ENCODE assay signal across 16 mouse cellular contexts in genomic region chr13:54218341-54218740, GRCm38 (mm10). TPM values are rescaled to one million over a fixed set of nuclear protein-coding genes. Genes with fewer than 3 reads are reported as not detected.
DNase-seq lines count a peak whose midpoint lies in the region; ATAC-seq and TF ChIP-seq lines count a peak whose summit lies in the region.
"Had no signal": no experiment of that assay in that cellular context is flagged by ENCODE, and none has a peak within 500 bp of the region (broad histone marks: within the 10 kb centered on the region; RNA-seq: fewer than 3 reads in every experiment).

No protein-coding gene starts in this region.

- no peak for TF ChIP-seq CTCF in lung, postnatal 0 days (IDR thresholded peaks at IDR 0.05)

- no peak overlapping the region for H3K27ac ChIP-seq in lung, postnatal 0 days (ENCODE audit: low read length)
- no peak overlapping the region for H3K27ac ChIP-seq in hindbrain, embryonic 16.5 days (ENCODE audit: low read depth, low read length)
- H3K27ac ChIP-seq: midbrain, embryonic 10.5 days had no signal

- no peak for TF ChIP-seq EP300 in lung, postnatal 0 days (IDR thresholded peaks at IDR 0.05)

- H3K9me3 ChIP-seq in lung, postnatal 0 days (ENCODE audit: low read length) = no peaks in the 10 kb centered on the region
- no peaks in the 10 kb centered on the region for H3K9me3 ChIP-seq in hindbrain, embryonic 16.5 days (ENCODE audit: control insufficient read depth, low read length)
- H3K9me3 ChIP-seq: midbrain, embryonic 10.5 days had no signal

- no peaks in the 10 kb centered on the region for H3K4me1 ChIP-seq in lung, postnatal 0 days (ENCODE audit: insufficient read depth, low read depth, low read length)
- peaks cover 4% of the 10 kb centered on the region; the same call in 1 of the 2 replicates for H3K4me1 ChIP-seq in hindbrain, embryonic 16.5 days (ENCODE audit: control insufficient read depth, insufficient read depth, low read depth, low read length)

- H3K4me3 ChIP-seq in lung, postnatal 0 days (ENCODE audit: low read depth, low read length) = no peak overlapping the region
- H3K4me3 ChIP-seq in hindbrain, embryonic 16.5 days (ENCODE audit: low read length) = no peak overlapping the region
- H3K4me3 ChIP-seq: erythroblast, embryonic 14.5 days; midbrain, embryonic 10.5 days had no signal

- H3K36me3 ChIP-seq in lung, postnatal 0 days (ENCODE audit: insufficient read depth, low read length) = no peaks in the 10 kb centered on the region
- no peaks in the 10 kb centered on the region for H3K36me3 ChIP-seq in hindbrain, embryonic 16.5 days (ENCODE audit: control insufficient read depth, insufficient read depth, low read length)
- H3K36me3 ChIP-seq: midbrain, embryonic 10.5 days had no signal

- no peak for ATAC-seq in lung, postnatal 0 days
- ATAC-seq in hindbrain, embryonic 16.5 days = no peak

- no peaks in the 10 kb centered on the region; the same call in 1 of the 2 replicates for H3K27me3 ChIP-seq in lung, postnatal 0 days (replicated peaks; ENCODE audit: insufficient read depth, low read length)
- no peaks in the 10 kb centered on the region for H3K27me3 ChIP-seq in hindbrain, embryonic 16.5 days (replicated peaks; ENCODE audit: control insufficient read depth, insufficient read depth, low read length)

- H3K4me2 ChIP-seq in lung, postnatal 0 days (replicated peaks; ENCODE audit: low read depth, low read length) = no peak overlapping the region
- H3K4me2 ChIP-seq in hindbrain, embryonic 16.5 days (ENCODE audit: low read length) = no peak overlapping the region

- WGBS in lung, postnatal 0 days = 52% methylated on average over 1 of the region's 1 CpGs
- WGBS in hindbrain, embryonic 16.5 days = 88% methylated on average over 1 of the region's 1 CpGs

- no peak overlapping the region for H3K9ac ChIP-seq in lung, postnatal 0 days (replicated peaks; ENCODE audit: low read depth)
- H3K9ac ChIP-seq in hindbrain, embryonic 16.5 days (ENCODE audit: low read depth, low read length) = no peak overlapping the region

- peak; percentile 10 for DNase-seq in adrenal gland, adult 2 months
- DNase-seq in adrenal gland, adult 18-20 months (ENCODE audit: low spot score in 2 of 2) = no peak
- DNase-seq in lung, postnatal 0 days (ENCODE audit: low spot score) = peak; percentile 38
- no peak for DNase-seq in lung, postnatal 10 days
- peak; percentile 73 to 75 for DNase-seq in left cerebral cortex, adult 18-20 months (ENCODE audit: low spot score in 2 of 2)
- DNase-seq in right cerebral cortex, postnatal 10 days (ENCODE audit: low spot score in 2 of 2) = peak; percentile 57 to 62
- no peak for DNase-seq in adrenal gland, postnatal 4 days (ENCODE audit: low spot score in 2 of 2)
- DNase-seq: adrenal gland, postnatal 36 days; gastrocnemius, postnatal 36 days; heart, postnatal 36 days; thymus, postnatal 36 days had no signal

RNA-seq across cellular contexts. Expression of gene Hrh2, which starts 26.4 kb away (rescaled TPM):
- total RNA-seq in adrenal gland, adult 2 months (2021) = under 1 TPM; 0.17 to 0.35 TPM
- 0.35 and 0.64 TPM in 2 replicates for polyA plus RNA-seq in adrenal gland, adult 2 months (2012; rRNA removed)
- under 1 TPM; 0.13 to 0.42 TPM for total RNA-seq in adrenal gland, adult 18-20 months (2021)
- polyA plus RNA-seq in lung, postnatal 0 days (2015; fragmentation: Nextera tagmentation; extraction: Ambion mirVana) = 0.12 TPM in 2 replicates
- total RNA-seq in left cerebral cortex, adult 18-20 months (2021) = 10 to 100 TPM; 15.3 to 15.5 TPM
- polyA plus RNA-seq in hindbrain, embryonic 16.5 days (2015; fragmentation: Nextera tagmentation; extraction: Ambion mirVana) = 1.1 TPM in 2 replicates
- total RNA-seq in adrenal gland, postnatal 4 days (2021) = under 1 TPM; 0.17 to 0.25 TPM
- polyA plus RNA-seq: erythroblast, embryonic 14.5 days; kidney, embryonic 14.5 days; limb, embryonic 11.5 days had no signal

Comparison
In these comparisons a context has a peak if more than half of its experiments do, and no peak if none do; other contexts are left out.
1. DNase-seq: peak in adrenal gland, adult 2 months (single experiment), lung, postnatal 0 days (single experiment), left cerebral cortex, adult 18-20 months (2 of 2) and right cerebral cortex, postnatal 10 days (2 of 2); none in adrenal gland, adult 18-20 months (0 of 2), lung, postnatal 10 days (single experiment) and adrenal gland, postnatal 4 days (0 of 2).
2. RNA of gene Hrh2, which starts 26.4 kb away (total RNA-seq): 15.3 to 15.5 TPM in left cerebral cortex, adult 18-20 months; 0.13 to 0.42 TPM in adrenal gland, adult 18-20 months, 0.17 to 0.35 TPM in adrenal gland, adult 2 months and 0.17 to 0.25 TPM in adrenal gland, postnatal 4 days; every median in the first group is over 10 times any median in the second.